Mouse (Mus musculus) limb, embryonic 14.5 days (tissue): ENCODE data around the gene Elovl6. TPM values are rescaled to one million over a fixed set of nuclear protein-coding genes. Genes with fewer than 3 reads are reported as not detected.

Source experiments
- ATAC-seq: fragments of 200-750 bp; cut with Nextera tagmentation; 2 replicates; pipeline ENCODE4 v1.8.0; 2017; ENCODE audit warnings: low read depth, moderate number of reproducible peaks, moderate TSS enrichment; ENCODE audit not compliant: low FRiP score
- DNase-seq: peaks from one replicate; pipeline ENCODE4 v3.0.0-alpha.2; 2015; ENCODE audit warnings: low spot score
- H3K27ac ChIP-seq: fragments of 300-500 bp; sonication (generic); replicated peaks from 2 replicates; pipeline ENCODE4 v1.5.1; 2014; ENCODE audit warnings: low read depth, mild to moderate bottlenecking, low read length, moderate library complexity, mixed read lengths
- H3K27me3 ChIP-seq: fragments of 300-500 bp; sonication (generic); 2 replicates; pipeline ENCODE4 v1.6.1; 2014; ENCODE audit warnings: low read length, mixed read lengths; ENCODE audit not compliant: control insufficient read depth, insufficient read depth
- H3K36me3 ChIP-seq: fragments of 300-500 bp; sonication (generic); 2 replicates; pipeline ENCODE4 v1.6.1; 2014; ENCODE audit warnings: mild to moderate bottlenecking, low read length, moderate library complexity, mixed read lengths; ENCODE audit not compliant: control insufficient read depth, insufficient read depth
- H3K4me1 ChIP-seq: fragments of 300-500 bp; sonication (generic); 2 replicates; pipeline ENCODE4 v1.6.1; 2014; ENCODE audit warnings: antibody characterized with exemption, low read length, mixed read lengths; ENCODE audit not compliant: control insufficient read depth, insufficient read depth
- H3K4me2 ChIP-seq: fragments of 300-500 bp; sonication (generic); replicated peaks from 2 replicates; pipeline ENCODE4 v1.6.1; 2014; ENCODE audit warnings: low read depth, mild to moderate bottlenecking, low read length, moderate library complexity; ENCODE audit not compliant: severe bottlenecking
- H3K4me3 ChIP-seq: fragments of 300-500 bp; sonication (generic); replicated peaks from 2 replicates; pipeline ENCODE4 v1.5.1; 2014; ENCODE audit warnings: low read length
- H3K9ac ChIP-seq: fragments of 300-500 bp; sonication (generic); 2 replicates; pipeline ENCODE4 v1.6.1; 2014; ENCODE audit warnings: mild to moderate bottlenecking, low read depth, low read length, moderate library complexity; ENCODE audit not compliant: severe bottlenecking
- H3K9me3 ChIP-seq: fragments of 300-500 bp; sonication (generic); 2 replicates; pipeline ENCODE4 v1.6.1; 2016; ENCODE audit warnings: low read length; ENCODE audit not compliant: control insufficient read depth
- POLR2A ChIP-seq: fragments of 200-500 bp; IDR thresholded peaks from 2 replicates; pipeline ENCODE4 v1.8.0; 2012; ENCODE audit warnings: inconsistent platforms, mild to moderate bottlenecking, moderate library complexity, borderline replicate concordance; ENCODE audit not compliant: insufficient read depth, insufficient read length; ENCODE audit errors: extremely low read depth
- WGBS: fragments of 180-500 bp; shearing (Covaris S2); extraction: QIAGEN DNeasy Blood & Tissue Kit; methylation state at CpG from one replicate; pipeline ENCODE4 v1.1.7; 2014; 5-methylcytosine and 5-hydroxymethylcytosine counted together
- polyA plus RNA-seq, 2 experiments: library from polyadenylated mRNA; depleted of rRNA in 1 of 2; stranded (reverse) in 1 of 2; unstranded in 1 of 2; fragments of >200 nt; fragmentation: Nextera tagmentation in 1 of 2; extraction: Ambion mirVana in 1 of 2; gene quantifications; 2 replicates each; pipeline versions ENCODE4 v1.2.1 to v1.2.3; 2012 to 2014

Gene Elovl6
- polyA plus RNA-seq, 2 experiments, result 23.2 to 27.0 TPM

DNA sequence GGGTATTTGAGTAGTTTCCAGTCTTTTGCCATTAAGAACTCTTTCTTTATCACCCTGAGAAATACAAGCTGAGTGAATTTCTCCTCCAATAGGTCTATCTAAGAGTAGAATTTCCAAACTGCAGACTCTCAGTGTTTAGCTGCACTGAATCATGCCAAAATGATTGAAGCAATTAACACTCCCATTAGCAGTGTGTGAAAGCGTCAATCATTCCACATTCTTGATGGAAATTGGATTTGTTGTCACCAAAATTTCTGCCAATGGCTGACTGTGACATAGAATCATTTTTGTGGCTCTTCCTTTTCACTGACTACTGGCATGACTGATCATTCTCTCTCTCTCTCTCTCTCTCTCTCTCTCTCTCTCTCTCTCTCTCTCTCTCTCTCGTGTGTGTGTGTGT, 131.8 kb downstream of the Elovl6 start:
- no peak overlapping the region for H3K4me3 ChIP-seq
- H3K9me3 ChIP-seq, result no peaks in the 10 kb centered on the region
- no peak overlapping the region for H3K27ac ChIP-seq
- no peak for TF ChIP-seq POLR2A
- DNase-seq (no peak), ATAC-seq (no peak)
- no peaks in the 10 kb centered on the region for H3K36me3 ChIP-seq
- H3K27me3 ChIP-seq, result no peaks in the 10 kb centered on the region
- H3K4me2 ChIP-seq, result no peak overlapping the region
- 66% methylated on average over 2 of the region's 2 CpGs for WGBS
- peaks cover 3% of the 10 kb centered on the region; the same call in 1 of the 2 replicates for H3K4me1 ChIP-seq
- no peak overlapping the region for H3K9ac ChIP-seq

DNA sequence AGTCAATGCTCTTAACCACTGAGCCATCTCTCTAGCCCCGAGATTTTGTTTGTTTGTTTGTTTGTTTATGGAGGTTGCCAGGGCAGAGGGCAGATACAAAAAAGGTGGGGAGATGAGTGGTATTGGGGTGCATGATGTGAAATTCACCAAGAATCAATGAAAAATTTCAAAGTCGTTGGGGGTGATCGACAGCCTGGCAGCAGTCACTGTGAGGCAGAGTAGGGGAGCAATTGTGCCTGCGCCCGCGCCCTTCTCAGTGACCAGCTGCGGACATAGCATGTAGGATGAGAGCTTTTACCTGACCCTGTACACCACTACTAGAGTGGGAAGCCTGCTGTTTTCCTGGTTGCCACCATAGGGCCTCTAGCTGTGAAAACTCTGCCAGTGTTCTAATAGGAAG, 143.8 kb downstream of the Elovl6 start:
- 95% methylated on average over 7 of the region's 7 CpGs for WGBS
- Histone ChIP-seq H3K4me3 (no peak overlapping the region), H3K4me1 (no peaks in the 10 kb centered on the region), H3K27me3 (no peaks in the 10 kb centered on the region), H3K36me3 (no peaks in the 10 kb centered on the region), H3K9me3 (no peaks in the 10 kb centered on the region), H3K9ac (no peak overlapping the region), H3K4me2 (no peak overlapping the region), H3K27ac (no peak overlapping the region)
- TF ChIP-seq POLR2A, result no peak
- ATAC-seq (no peak), DNase-seq (no peak)

DNA sequence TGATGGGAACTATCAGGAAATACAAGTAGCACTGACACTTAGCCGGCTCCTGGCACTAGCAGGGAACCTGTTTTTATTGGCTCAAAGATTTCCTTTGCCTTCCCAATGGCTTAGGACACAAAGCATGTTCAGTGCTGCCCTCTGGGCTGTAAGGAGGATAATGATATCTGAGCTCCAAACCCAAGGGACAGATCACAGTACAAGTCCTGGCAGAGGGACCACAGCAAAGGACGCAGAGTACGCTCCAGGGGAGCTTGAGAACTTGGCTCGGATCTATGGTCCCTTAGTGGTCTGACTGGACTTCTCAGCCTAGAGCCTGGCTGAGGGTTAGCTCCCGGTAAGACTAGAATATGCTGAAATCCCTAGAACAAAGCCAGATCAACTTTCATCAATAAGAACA, 148.1 kb downstream of the Elovl6 start:
- Histone ChIP-seq H3K9me3 (no peaks in the 10 kb centered on the region), H3K27me3 (no peaks in the 10 kb centered on the region), H3K4me2 (no peak overlapping the region), H3K36me3 (no peaks in the 10 kb centered on the region), H3K9ac (no peak overlapping the region), H3K4me1 (no peaks in the 10 kb centered on the region), H3K4me3 (no peak overlapping the region), H3K27ac (no peak overlapping the region)
- DNase-seq (peak; percentile 11), ATAC-seq (no peak)
- TF ChIP-seq POLR2A, result no peak
- 53% methylated on average over 5 of the region's 5 CpGs for WGBS

DNA sequence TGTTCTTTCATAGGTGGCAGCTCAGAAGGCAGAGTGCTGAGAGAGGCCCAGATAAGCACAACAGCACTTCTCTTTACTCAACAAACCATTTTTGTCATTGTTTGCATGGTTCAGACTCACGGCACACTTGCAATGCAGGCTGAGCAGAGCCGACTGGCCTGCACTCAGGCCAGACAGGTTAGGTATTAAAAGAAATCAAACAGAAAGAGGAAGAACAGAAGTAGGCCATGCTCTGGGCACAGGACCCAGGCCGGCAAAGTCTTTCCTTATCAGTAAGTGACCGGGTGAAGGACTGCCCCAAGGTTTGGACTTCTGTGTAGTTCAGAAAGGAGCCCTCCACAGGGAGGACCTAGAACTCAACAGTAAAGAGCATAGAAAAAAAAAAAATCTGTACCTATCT, 149.7 kb downstream of the Elovl6 start:
- DNase-seq (no peak), ATAC-seq (no peak)
- H3K9me3 ChIP-seq, result no peaks in the 10 kb centered on the region
- no peaks in the 10 kb centered on the region for H3K4me1 ChIP-seq
- no peak overlapping the region for H3K4me2 ChIP-seq
- no peak overlapping the region for H3K9ac ChIP-seq
- no peaks in the 10 kb centered on the region for H3K27me3 ChIP-seq
- no peak overlapping the region for H3K4me3 ChIP-seq
- H3K27ac ChIP-seq, result no peak overlapping the region
- WGBS, result 92% methylated on average over 4 of the region's 4 CpGs
- TF ChIP-seq POLR2A, result no peak
- H3K36me3 ChIP-seq, result no peaks in the 10 kb centered on the region

DNA sequence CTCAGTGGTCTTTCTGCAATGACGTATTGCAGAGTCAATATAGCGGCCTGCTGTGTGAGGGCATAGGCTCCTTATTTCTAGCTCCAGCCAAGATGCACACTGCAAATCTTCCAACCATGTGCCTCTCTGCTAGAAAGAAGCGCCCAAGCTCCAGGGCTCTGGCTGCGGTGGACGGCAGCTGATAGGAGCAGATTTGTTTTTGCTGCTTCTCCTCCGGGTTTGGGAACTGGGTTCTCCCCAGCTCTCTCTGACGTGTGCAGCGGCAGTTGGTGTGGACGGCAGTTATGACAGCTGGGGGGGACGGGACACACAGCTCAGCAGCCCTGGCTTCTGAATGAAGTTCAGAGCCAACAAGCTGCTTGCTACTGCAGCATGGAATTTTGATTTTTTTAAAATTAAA, 150.2 kb downstream of the Elovl6 start:
- 85% methylated on average over 10 of the region's 10 CpGs for WGBS
- DNase-seq, result no peak
- Histone ChIP-seq H3K27me3 (no peaks in the 10 kb centered on the region), H3K27ac (no peak overlapping the region), H3K9me3 (no peaks in the 10 kb centered on the region), H3K36me3 (no peaks in the 10 kb centered on the region), H3K4me2 (no peak overlapping the region), H3K9ac (no peak overlapping the region), H3K4me1 (no peaks in the 10 kb centered on the region), H3K4me3 (no peak overlapping the region)
- TF ChIP-seq POLR2A, result no peak
- 0 out of 2 replicates have a peak, but pooled peaks have one; percentile 24 for ATAC-seq
